Mouse (Mus musculus): ENCODE measurements around the gene Rab5c. TPM values are rescaled to one million over a fixed set of nuclear protein-coding genes. Genes with fewer than 3 reads are reported as not detected.

The Rab5c gene
- 10.5 TPM for polyA plus RNA-seq (2014; fragmentation: Illumina TruSeq; extraction: RNeasy Lipid Tissue Mini Kit (QIAGEN cat#74804); ENCODE audit: low read depth, low replicate concordance)

GRCm38 (mm10) chr11:100738066-100738604 lies at the start of gene Rab5c:
Rab5c (minus strand) TSS chr11:100738215.

GRCm38 (mm10) chr11:100770646-100771408 lies 32.8 kb upstream of the Rab5c start, which contains the start of gene Ghdc:
Ghdc (minus strand) TSS chr11:100770957.

GRCm38 (mm10) chr11:100762831-100763230 lies 24.8 kb upstream of the Rab5c start, which contains the start of gene Hcrt:
Hcrt (minus strand) TSS chr11:100762931.

GRCm38 (mm10) chr11:100759611-100760233 lies 21.7 kb upstream of the Rab5c start, which contains the start of gene Kcnh4:
Kcnh4 (minus strand) TSS chr11:100759942.

GRCm38 (mm10) chr11:100713735-100714533 lies 24.1 kb downstream of the Rab5c start, which contains the start of gene Hspb9:
Hspb9 (plus strand) TSS chr11:100713850.

GRCm38 (mm10) chr11:100711783-100712615 lies 26.0 kb downstream of the Rab5c start, which contains the start of gene Kat2a:
Kat2a (minus strand) TSS chr11:100712465.

GRCm38 (mm10) chr11:100703851-100704531 lies 34.0 kb downstream of the Rab5c start, which contains the start of gene Dhx58:
Dhx58 (minus strand) TSS chr11:100704271.

GRCm38 (mm10) chr11:100692164-100692616 lies 45.8 kb downstream of the Rab5c start, which contains the start of gene Zfp385c:
Zfp385c (minus strand) TSS chr11:100692455.

Other genes starting within 250 kb of the Rab5c start
- gene Acly, start 210.2 kb downstream of the Rab5c start, polyA plus RNA-seq (2014; fragmentation: Illumina TruSeq; extraction: RNeasy Lipid Tissue Mini Kit (QIAGEN cat#74804); ENCODE audit: low read depth, low replicate concordance): 16.8 TPM
- 67.7 TPM for gene Ttc25, start 192.6 kb downstream of the Rab5c start, polyA plus RNA-seq (2014; fragmentation: Illumina TruSeq; extraction: RNeasy Lipid Tissue Mini Kit (QIAGEN cat#74804); ENCODE audit: low read depth, low replicate concordance)
- gene Cnp, start 163.3 kb downstream of the Rab5c start, polyA plus RNA-seq (2014; fragmentation: Illumina TruSeq; extraction: RNeasy Lipid Tissue Mini Kit (QIAGEN cat#74804); ENCODE audit: low read depth, low replicate concordance): 1.2 TPM
- 13.0 TPM for gene Nkiras2, start 119.0 kb downstream of the Rab5c start, polyA plus RNA-seq (2014; fragmentation: Illumina TruSeq; extraction: RNeasy Lipid Tissue Mini Kit (QIAGEN cat#74804); ENCODE audit: low read depth, low replicate concordance)
- 259 TPM for gene Dnajc7, start 118.0 kb downstream of the Rab5c start, polyA plus RNA-seq (2014; fragmentation: Illumina TruSeq; extraction: RNeasy Lipid Tissue Mini Kit (QIAGEN cat#74804); ENCODE audit: low read depth, low replicate concordance)
- 0.11 TPM for gene Zfp385c, start 45.8 kb downstream of the Rab5c start, polyA plus RNA-seq (2014; fragmentation: Illumina TruSeq; extraction: RNeasy Lipid Tissue Mini Kit (QIAGEN cat#74804); ENCODE audit: low read depth, low replicate concordance)
- 6.3 TPM for gene Dhx58, start 33.9 kb downstream of the Rab5c start, polyA plus RNA-seq (2014; fragmentation: Illumina TruSeq; extraction: RNeasy Lipid Tissue Mini Kit (QIAGEN cat#74804); ENCODE audit: low read depth, low replicate concordance)
- gene Kat2a, start 25.8 kb downstream of the Rab5c start, polyA plus RNA-seq (2014; fragmentation: Illumina TruSeq; extraction: RNeasy Lipid Tissue Mini Kit (QIAGEN cat#74804); ENCODE audit: low read depth, low replicate concordance): 2.8 TPM
- gene Hspb9, start 24.4 kb downstream of the Rab5c start, polyA plus RNA-seq (2014; fragmentation: Illumina TruSeq; extraction: RNeasy Lipid Tissue Mini Kit (QIAGEN cat#74804); ENCODE audit: low read depth, low replicate concordance): 93.0 TPM
- not detected for gene Kcnh4, start 21.7 kb upstream of the Rab5c start, polyA plus RNA-seq (2014; fragmentation: Illumina TruSeq; extraction: RNeasy Lipid Tissue Mini Kit (QIAGEN cat#74804); ENCODE audit: low read depth, low replicate concordance)
- gene Hcrt, start 24.7 kb upstream of the Rab5c start, polyA plus RNA-seq (2014; fragmentation: Illumina TruSeq; extraction: RNeasy Lipid Tissue Mini Kit (QIAGEN cat#74804); ENCODE audit: low read depth, low replicate concordance): not detected
- 0.18 TPM for gene Ghdc, start 32.7 kb upstream of the Rab5c start, polyA plus RNA-seq (2014; fragmentation: Illumina TruSeq; extraction: RNeasy Lipid Tissue Mini Kit (QIAGEN cat#74804); ENCODE audit: low read depth, low replicate concordance)
- 0.42 TPM for gene Stat5b, start 112.5 kb upstream of the Rab5c start, polyA plus RNA-seq (2014; fragmentation: Illumina TruSeq; extraction: RNeasy Lipid Tissue Mini Kit (QIAGEN cat#74804); ENCODE audit: low read depth, low replicate concordance)
- 0.85 TPM for gene Stat5a, start 121.1 kb upstream of the Rab5c start, polyA plus RNA-seq (2014; fragmentation: Illumina TruSeq; extraction: RNeasy Lipid Tissue Mini Kit (QIAGEN cat#74804); ENCODE audit: low read depth, low replicate concordance)
- 10.7 TPM for gene Stat3, start 201.3 kb upstream of the Rab5c start, polyA plus RNA-seq (2014; fragmentation: Illumina TruSeq; extraction: RNeasy Lipid Tissue Mini Kit (QIAGEN cat#74804); ENCODE audit: low read depth, low replicate concordance)
- 5.4 TPM for gene Cavin1, start 232.7 kb upstream of the Rab5c start, polyA plus RNA-seq (2014; fragmentation: Illumina TruSeq; extraction: RNeasy Lipid Tissue Mini Kit (QIAGEN cat#74804); ENCODE audit: low read depth, low replicate concordance)

All from testis, adult 10 weeks (tissue).